Mouse (Mus musculus) spleen, adult 2 months (tissue): ENCODE data around the gene Naa10.

Experiments used
- CTCF ChIP-seq: fragments of 200-500 bp; IDR thresholded peaks from 2 replicates; pipeline ENCODE4 v1.5.1; 2011; ENCODE audit warnings: mild to moderate bottlenecking, inconsistent platforms; ENCODE audit not compliant: insufficient read depth, insufficient read length, insufficient replicate concordance; ENCODE audit errors: extremely low read depth
- POLR2A ChIP-seq: fragments of 200-500 bp; IDR thresholded peaks from 2 replicates; pipeline ENCODE4 v1.6.1; 2011; ENCODE audit warnings: low read depth, low read length, inconsistent platforms

- TF ChIP-seq CTCF (no peak), POLR2A (no peak)
Measured at GRCm38 (mm10) chrX:73969729-73970128, 48.0 kb upstream of the Naa10 start.
